Mouse (Mus musculus) embryonic facial prominence, embryonic 10.5 days (tissue): ENCODE measurements around the gene Lrrc66. TPM values are rescaled to one million over a fixed set of nuclear protein-coding genes. Genes with fewer than 3 reads are reported as not detected.
A peak's percentile ranks its signal among the peaks of the same experiment; 100 is the strongest.

Experiments
- DNase-seq: peaks from one replicate; pipeline ENCODE4 v3.0.0-alpha.2; 2017; ENCODE audit warnings: low spot score
- H3K27ac ChIP-seq: fragments of 300-500 bp; sonication (generic); replicated peaks from 2 replicates; pipeline ENCODE4 v1.5.1; 2016; ENCODE audit warnings: mild to moderate bottlenecking
- H3K27me3 ChIP-seq: fragments of 300-500 bp; sonication (generic); replicated peaks from 2 replicates; pipeline ENCODE4 v1.6.1; 2016; ENCODE audit warnings: low read depth, mild to moderate bottlenecking; ENCODE audit not compliant: poor library complexity, severe bottlenecking
- H3K36me3 ChIP-seq: fragments of 300-500 bp; sonication (generic); replicated peaks from 2 replicates; pipeline ENCODE4 v1.6.1; 2016; ENCODE audit warnings: mild to moderate bottlenecking, moderate library complexity
- H3K4me1 ChIP-seq: fragments of 300-500 bp; sonication (generic); 2 replicates; pipeline ENCODE4 v1.6.1; 2016
- H3K4me3 ChIP-seq: fragments of 300-500 bp; sonication (generic); 2 replicates; pipeline ENCODE4 v1.5.1; 2016; ENCODE audit warnings: mild to moderate bottlenecking, moderate library complexity
- H3K9me3 ChIP-seq: fragments of 300-500 bp; sonication (generic); 2 replicates; pipeline ENCODE4 v1.6.1; 2016; ENCODE audit warnings: mild to moderate bottlenecking
- WGBS: fragments of 180-500 bp; shearing (Covaris S2); methylation state at CpG from one replicate; pipeline ENCODE4 v1.1.7; 2016; 5-methylcytosine and 5-hydroxymethylcytosine counted together
- polyA plus RNA-seq: library from polyadenylated mRNA; unstranded; fragments of >200 nt; fragmentation: Nextera tagmentation; extraction: Ambion mirVana; gene quantifications from 2 replicates; pipeline ENCODE4 v1.2.1, GENCODE M21; 2016

The Lrrc66 gene
- 0.47 TPM in 1 of 2 replicates, not detected in the other for polyA plus RNA-seq

- H3K36me3 ChIP-seq: peaks cover 32% of the 10 kb centered on the region
- no peak for DNase-seq
- peaks cover 6% of the 10 kb centered on the region for H3K9me3 ChIP-seq
- H3K4me3 ChIP-seq: no peak within 1 kb of the TSS
- H3K27ac ChIP-seq: no peak within 1 kb of the TSS
- H3K27me3 ChIP-seq: no peaks in the 10 kb centered on the region
- H3K4me1 ChIP-seq: peaks cover 11% of the 10 kb centered on the region; the same call in 1 of the 2 replicates
- 78% methylated on average over 8 of the region's 8 CpGs for WGBS
Observed at GRCm38 (mm10) chr5:73632291-73632690, at the start of gene Lrrc66. Gene Lrrc66 (minus strand): TSS chr5:73632526.

- Histone ChIP-seq H3K27ac (no peak overlapping the region), H3K36me3 (no peaks in the 10 kb centered on the region), H3K4me1 (0 out of 2 replicates have a peak, but pooled peaks cover 3% of the 10 kb centered on the region), H3K27me3 (no peaks in the 10 kb centered on the region), H3K9me3 (no peaks in the 10 kb centered on the region), H3K4me3 (no peak overlapping the region)
- no peak for DNase-seq
- WGBS: 59% methylated on average over 13 of the region's 13 CpGs
Observed at GRCm38 (mm10) chr5:73676626-73677025, 44.3 kb upstream of the Lrrc66 start.

GRCm38 (mm10) chr5:73675604-73676003, 43.3 kb upstream of the Lrrc66 start:
- H3K27ac ChIP-seq: no peak overlapping the region
- no peaks in the 10 kb centered on the region for H3K9me3 ChIP-seq
- H3K4me3 ChIP-seq: no peak overlapping the region
- H3K4me1 ChIP-seq: 0 out of 2 replicates have a peak, but pooled peaks cover 3% of the 10 kb centered on the region
- H3K36me3 ChIP-seq: no peaks in the 10 kb centered on the region
- no peak for DNase-seq
- no peaks in the 10 kb centered on the region for H3K27me3 ChIP-seq
- WGBS: 88% methylated on average over 3 of the region's 3 CpGs

- H3K4me1 ChIP-seq: 0 out of 2 replicates have a peak, but pooled peaks cover 3% of the 10 kb centered on the region
- WGBS: 52% methylated on average over 26 of the region's 26 CpGs
- H3K9me3 ChIP-seq: no peaks in the 10 kb centered on the region
- H3K27ac ChIP-seq: no peak overlapping the region
- 0 out of 2 replicates have a peak overlapping the region, but pooled peaks have one; percentile 28 for H3K4me3 ChIP-seq
- H3K36me3 ChIP-seq: no peaks in the 10 kb centered on the region
- no peak for DNase-seq
- H3K27me3 ChIP-seq: peaks cover 17% of the 10 kb centered on the region
Observed at GRCm38 (mm10) chr5:73669386-73669785, 37.1 kb upstream of the Lrrc66 start.

GRCm38 (mm10) chr5:73667877-73668276, 35.6 kb upstream of the Lrrc66 start:
- H3K36me3 ChIP-seq: no peaks in the 10 kb centered on the region

GRCm38 (mm10) chr5:73666695-73667094, 34.4 kb upstream of the Lrrc66 start:
- H3K36me3 ChIP-seq: no peaks in the 10 kb centered on the region
- DNase-seq: no peak
- no peaks in the 10 kb centered on the region for H3K9me3 ChIP-seq
- 87% methylated on average over 2 of the region's 2 CpGs for WGBS
- no peak overlapping the region for H3K4me3 ChIP-seq
- no peak overlapping the region for H3K27ac ChIP-seq
- 0 out of 2 replicates have a peak, but pooled peaks cover 3% of the 10 kb centered on the region for H3K4me1 ChIP-seq
- H3K27me3 ChIP-seq: peaks cover 17% of the 10 kb centered on the region

More at GRCm38 (mm10) chr5:73667877-73668276, 35.6 kb upstream of the Lrrc66 start:
- H3K27me3 ChIP-seq: peaks cover 17% of the 10 kb centered on the region
- DNase-seq: no peak
- H3K4me1 ChIP-seq: 0 out of 2 replicates have a peak, but pooled peaks cover 3% of the 10 kb centered on the region
- no peak overlapping the region for H3K27ac ChIP-seq
- 83% methylated on average over 2 of the region's 2 CpGs for WGBS
- no peaks in the 10 kb centered on the region for H3K9me3 ChIP-seq
- no peak overlapping the region for H3K4me3 ChIP-seq

- no peaks in the 10 kb centered on the region for H3K9me3 ChIP-seq
- peak; percentile 60 for DNase-seq
- 0 out of 2 replicates have a peak overlapping the region, but pooled peaks have one; percentile 2 for H3K27ac ChIP-seq
- H3K4me1 ChIP-seq: peaks cover 35% of the 10 kb centered on the region
- WGBS: 1% methylated on average over 4 of the region's 4 CpGs
- H3K4me3 ChIP-seq: peak overlapping the region; percentile 61
- no peaks in the 10 kb centered on the region for H3K36me3 ChIP-seq
- H3K27me3 ChIP-seq: peaks cover 84% of the 10 kb centered on the region
Observed at GRCm38 (mm10) chr5:73651855-73652201, 19.5 kb upstream of the Lrrc66 start.

- under 1% methylated on average over 57 of the region's 57 CpGs for whole genome bisulfite sequencing
- peak; percentile 63 for DNase-seq
- peaks cover 41% of the 10 kb centered on the region for H3K4me1 ChIP-seq
- peak within 1 kb of the TSS; percentile 61 for H3K4me3 ChIP-seq
- no peaks in the 10 kb centered on the region for H3K9me3 ChIP-seq
- H3K27ac ChIP-seq: 0 out of 2 replicates have a peak within 1 kb of the TSS, but pooled peaks have one; percentile 2
- peaks cover 88% of the 10 kb centered on the region for H3K27me3 ChIP-seq
- H3K36me3 ChIP-seq: no peaks in the 10 kb centered on the region
Observed at GRCm38 (mm10) chr5:73651061-73651854, 18.9 kb upstream of the Lrrc66 start, which contains the start of gene Spata18. Gene Spata18 (plus strand): TSS chr5:73651379.

GRCm38 (mm10) chr5:73650365-73650964, 18.1 kb upstream of the Lrrc66 start:
- peaks cover 43% of the 10 kb centered on the region for H3K4me1 ChIP-seq
- H3K9me3 ChIP-seq: no peaks in the 10 kb centered on the region
- no peak overlapping the region for H3K27ac ChIP-seq
- peak overlapping the region; percentile 61 for H3K4me3 ChIP-seq
- no peaks in the 10 kb centered on the region for H3K36me3 ChIP-seq
- H3K27me3 ChIP-seq: peaks cover 90% of the 10 kb centered on the region
- under 1% methylated on average over 15 of the region's 15 CpGs for WGBS
- DNase-seq: peak; percentile 47

- Histone ChIP-seq H3K4me3 (peak within 1 kb of the TSS; percentile 78), H3K36me3 (peaks cover 5% of the 10 kb centered on the region), H3K4me1 (peaks cover 43% of the 10 kb centered on the region), H3K9me3 (no peaks in the 10 kb centered on the region), H3K27me3 (peaks cover 59% of the 10 kb centered on the region), H3K27ac (peak within 1 kb of the TSS; percentile 86)
- peak; percentile 91 for DNase-seq
- WGBS: under 1% methylated on average over 62 of the region's 62 CpGs
Observed at GRCm38 (mm10) chr5:73647261-73647900, 15.1 kb upstream of the Lrrc66 start, which contains the start of gene Sgcb. Gene Sgcb (minus strand): TSS chr5:73647790.

- H3K27ac ChIP-seq: no peak overlapping the region
- H3K4me1 ChIP-seq: peaks cover 20% of the 10 kb centered on the region
- 76% methylated on average over 4 of the region's 4 CpGs for WGBS
- peak; percentile 49 for DNase-seq
- H3K27me3 ChIP-seq: peaks cover 10% of the 10 kb centered on the region
- H3K4me3 ChIP-seq: no peak overlapping the region
- H3K9me3 ChIP-seq: no peaks in the 10 kb centered on the region
- H3K36me3 ChIP-seq: peaks cover 14% of the 10 kb centered on the region
Observed at GRCm38 (mm10) chr5:73642091-73642490, 9.8 kb upstream of the Lrrc66 start.

GRCm38 (mm10) chr5:73641058-73641457, 8.7 kb upstream of the Lrrc66 start:
- H3K4me3 ChIP-seq: no peak overlapping the region
- H3K9me3 ChIP-seq: no peaks in the 10 kb centered on the region
- H3K4me1 ChIP-seq: peaks cover 10% of the 10 kb centered on the region
- peaks cover 4% of the 10 kb centered on the region for H3K27me3 ChIP-seq
- no peak overlapping the region for H3K27ac ChIP-seq
- 91% methylated on average over 3 of the region's 3 CpGs for WGBS
- peaks cover 22% of the 10 kb centered on the region for H3K36me3 ChIP-seq
- DNase-seq: no peak
